Mouse (Mus musculus): Measurements from ENCODE around the gene Spink4.
A peak's percentile ranks its signal among the peaks of the same experiment; 100 is the strongest.

The Spink4 gene

DNA sequence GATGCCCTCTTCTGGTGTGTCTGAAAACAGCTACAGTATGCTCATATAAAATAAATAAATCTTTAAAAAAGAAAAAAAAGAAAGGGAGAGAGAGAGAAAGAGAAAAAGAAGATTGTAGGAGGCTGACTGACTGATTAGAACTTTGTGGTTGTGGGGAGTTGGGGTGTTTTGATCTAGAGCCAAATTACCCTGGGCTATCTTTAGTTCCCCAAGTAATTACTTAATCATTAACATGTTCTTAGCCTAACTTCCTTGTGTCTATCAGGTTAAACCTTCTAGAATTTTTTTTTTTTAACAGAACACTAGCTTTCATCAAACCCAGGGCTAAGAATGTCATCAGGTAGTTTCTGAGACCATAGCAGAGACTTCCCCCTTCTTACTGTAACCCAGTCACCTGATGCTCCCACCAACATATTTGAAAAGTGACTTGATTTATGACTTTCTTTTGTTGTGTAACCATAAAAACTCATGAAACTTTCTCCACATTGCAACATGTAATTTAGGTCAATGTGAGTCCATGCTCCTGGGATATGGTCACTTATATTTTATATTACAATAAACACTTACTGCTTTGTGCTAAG is 5.5 kb upstream of the Spink4 start:
- Histone ChIP-seq H3K27me3 (ENCODE audit: insufficient read depth, low read length) (no peaks in the 10 kb centered on the region), H3K36me3 (ENCODE audit: insufficient read depth, low read length) (no peaks in the 10 kb centered on the region), H3K4me3 (replicated peaks; ENCODE audit: low read length) (no peak overlapping the region), H3K4me1 (replicated peaks; ENCODE audit: low read depth, low read length) (peaks cover 21% of the 10 kb centered on the region), H3K9me3 (ENCODE audit: low read length) (no peaks in the 10 kb centered on the region)
- no peak for TF ChIP-seq POU5F1 (IDR thresholded peaks at IDR 0.05; ENCODE audit: borderline replicate concordance, low read length)
- no peak for TF ChIP-seq NANOG (IDR thresholded peaks at IDR 0.05; ENCODE audit: borderline replicate concordance, low read length)
- no peak for TF ChIP-seq CTCF (conservative IDR thresholded peaks at IDR 0.05; ENCODE audit: low read length)

DNA sequence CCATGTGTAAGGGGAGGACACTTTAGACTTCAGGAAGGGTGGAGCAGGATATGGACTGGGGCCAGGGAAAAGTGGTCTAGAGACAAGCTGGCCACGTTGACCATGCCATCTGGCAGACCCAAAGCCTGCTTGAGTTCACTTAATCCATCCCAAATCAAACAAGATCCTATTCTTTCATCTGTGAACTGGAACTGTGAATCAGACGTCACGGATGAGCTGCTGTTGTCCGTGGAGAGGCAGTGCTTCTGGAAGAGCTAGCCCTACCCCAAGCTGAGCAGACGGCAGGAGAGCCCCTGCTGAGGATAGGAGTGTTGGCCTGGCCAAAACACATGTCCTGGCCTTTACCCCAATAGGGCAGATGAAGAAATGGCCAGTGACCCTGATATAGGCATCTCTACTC is 3.9 kb upstream of the Spink4 start:
- Histone ChIP-seq H3K9me3 (ENCODE audit: low read length) (no peaks in the 10 kb centered on the region), H3K4me1 (replicated peaks; ENCODE audit: low read depth, low read length) (peaks cover 9% of the 10 kb centered on the region), H3K27me3 (ENCODE audit: insufficient read depth, low read length) (no peaks in the 10 kb centered on the region), H3K4me3 (replicated peaks; ENCODE audit: low read length) (no peak overlapping the region), H3K36me3 (ENCODE audit: insufficient read depth, low read length) (no peaks in the 10 kb centered on the region)
- no peak for TF ChIP-seq CTCF (conservative IDR thresholded peaks at IDR 0.05; ENCODE audit: low read length)
- TF ChIP-seq NANOG (IDR thresholded peaks at IDR 0.05; ENCODE audit: borderline replicate concordance, low read length) = no peak
- no peak for TF ChIP-seq POU5F1 (IDR thresholded peaks at IDR 0.05; ENCODE audit: borderline replicate concordance, low read length)

DNA sequence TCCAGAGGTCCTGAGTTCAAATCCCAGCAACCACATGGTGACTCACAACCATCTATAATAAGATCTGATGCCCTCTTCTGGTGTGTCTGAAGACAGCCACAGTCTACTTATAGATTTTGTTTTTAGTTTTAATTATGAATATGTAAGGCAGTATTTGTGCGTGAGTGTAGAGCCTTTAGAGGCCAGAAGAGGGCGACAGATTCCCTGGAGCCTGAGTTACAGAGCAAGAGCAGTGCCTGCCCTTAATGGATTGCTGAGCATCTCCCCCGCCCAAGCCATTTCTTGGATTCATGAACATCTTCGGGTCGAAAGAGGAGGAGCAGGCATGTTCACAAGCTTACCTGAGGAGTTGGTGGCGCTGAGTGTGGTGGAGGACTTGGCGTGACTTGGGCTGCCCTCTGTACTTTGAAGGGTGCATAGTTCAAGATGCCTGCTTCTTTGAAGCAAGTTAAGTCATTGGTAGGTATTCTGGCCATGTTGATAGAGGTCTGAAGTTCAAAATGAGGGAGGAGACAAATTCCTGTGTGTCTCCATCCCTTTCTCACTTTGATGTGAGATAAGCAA is 3.2 kb upstream of the Spink4 start:
- H3K36me3 ChIP-seq (ENCODE audit: insufficient read depth, low read length) = no peaks in the 10 kb centered on the region
- H3K27me3 ChIP-seq (ENCODE audit: insufficient read depth, low read length) = no peaks in the 10 kb centered on the region
- peaks cover 7% of the 10 kb centered on the region; the same call in 1 of the 2 replicates for H3K4me1 ChIP-seq (replicated peaks; ENCODE audit: low read depth, low read length)
- H3K9me3 ChIP-seq (ENCODE audit: low read length) = no peaks in the 10 kb centered on the region
- no peak overlapping the region for H3K4me3 ChIP-seq (replicated peaks; ENCODE audit: low read length)
- no peak for TF ChIP-seq NANOG (IDR thresholded peaks at IDR 0.05; ENCODE audit: borderline replicate concordance, low read length)
- peak; percentile 78 for TF ChIP-seq CTCF (conservative IDR thresholded peaks at IDR 0.05; ENCODE audit: low read length)
- no peak for TF ChIP-seq POU5F1 (IDR thresholded peaks at IDR 0.05; ENCODE audit: borderline replicate concordance, low read length)

DNA sequence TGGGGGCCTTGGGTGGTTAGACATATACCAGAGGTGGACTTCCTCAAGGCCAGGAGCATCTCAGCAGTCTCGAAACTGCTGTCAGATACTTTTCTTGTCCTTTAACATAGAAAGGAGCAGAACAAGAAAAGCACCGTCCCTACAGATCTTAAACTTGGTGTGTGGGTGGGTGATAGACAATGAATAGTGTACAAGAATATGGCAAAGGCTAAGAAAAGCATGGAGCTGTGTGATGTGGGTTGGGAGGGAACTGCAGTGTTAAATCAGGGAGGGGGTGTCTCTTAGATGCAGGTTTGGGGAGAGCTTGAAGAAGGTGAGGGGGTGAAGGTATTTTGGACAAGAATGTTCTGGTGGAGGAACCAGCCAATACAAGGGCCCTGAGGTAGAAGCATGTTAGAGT is 724 bp downstream of the Spink4 start:
- TF ChIP-seq POU5F1 (IDR thresholded peaks at IDR 0.05; ENCODE audit: borderline replicate concordance, low read length) (no peak), NANOG (IDR thresholded peaks at IDR 0.05; ENCODE audit: borderline replicate concordance, low read length) (no peak), CTCF (conservative IDR thresholded peaks at IDR 0.05; ENCODE audit: low read length) (no peak)

DNA sequence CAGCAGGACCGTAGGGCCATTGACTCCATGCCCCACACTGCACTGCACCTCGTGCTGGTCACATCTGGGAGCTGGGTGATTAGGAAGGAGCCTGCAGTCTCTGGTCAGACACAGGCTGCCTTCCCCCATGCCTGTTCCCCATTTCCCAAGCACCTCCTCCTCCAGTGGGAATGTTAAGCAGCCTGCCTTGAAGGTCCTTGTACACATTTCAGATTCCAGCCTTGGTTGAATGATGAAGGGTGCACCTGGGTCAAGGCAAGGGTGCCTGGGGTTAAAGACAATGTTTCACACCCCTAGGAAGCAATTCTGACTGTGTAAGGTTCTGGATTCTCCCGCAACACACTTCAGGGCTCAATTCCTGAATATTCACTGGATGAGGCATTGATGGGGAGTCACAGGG is 1.4 kb downstream of the Spink4 start:
- no peaks in the 10 kb centered on the region for H3K36me3 ChIP-seq (ENCODE audit: insufficient read depth, low read length)
- H3K9me3 ChIP-seq (ENCODE audit: low read length) = no peaks in the 10 kb centered on the region
- peaks cover 19% of the 10 kb centered on the region for H3K4me1 ChIP-seq (replicated peaks; ENCODE audit: low read depth, low read length)
- TF ChIP-seq CTCF (conservative IDR thresholded peaks at IDR 0.05; ENCODE audit: low read length) (no peak), POU5F1 (IDR thresholded peaks at IDR 0.05; ENCODE audit: borderline replicate concordance, low read length) (no peak), NANOG (IDR thresholded peaks at IDR 0.05; ENCODE audit: borderline replicate concordance, low read length) (no peak)
- H3K4me3 ChIP-seq (replicated peaks; ENCODE audit: low read length) = no peak overlapping the region
- H3K27me3 ChIP-seq (ENCODE audit: insufficient read depth, low read length) = no peaks in the 10 kb centered on the region

More for the DNA sequence above, 724 bp downstream of the Spink4 start:
- Histone ChIP-seq H3K36me3 (ENCODE audit: insufficient read depth, low read length) (no peaks in the 10 kb centered on the region), H3K4me3 (replicated peaks; ENCODE audit: low read length) (no peak overlapping the region), H3K27me3 (ENCODE audit: insufficient read depth, low read length) (no peaks in the 10 kb centered on the region), H3K9me3 (ENCODE audit: low read length) (no peaks in the 10 kb centered on the region), H3K4me1 (replicated peaks; ENCODE audit: low read depth, low read length) (peaks cover 21% of the 10 kb centered on the region)

DNA sequence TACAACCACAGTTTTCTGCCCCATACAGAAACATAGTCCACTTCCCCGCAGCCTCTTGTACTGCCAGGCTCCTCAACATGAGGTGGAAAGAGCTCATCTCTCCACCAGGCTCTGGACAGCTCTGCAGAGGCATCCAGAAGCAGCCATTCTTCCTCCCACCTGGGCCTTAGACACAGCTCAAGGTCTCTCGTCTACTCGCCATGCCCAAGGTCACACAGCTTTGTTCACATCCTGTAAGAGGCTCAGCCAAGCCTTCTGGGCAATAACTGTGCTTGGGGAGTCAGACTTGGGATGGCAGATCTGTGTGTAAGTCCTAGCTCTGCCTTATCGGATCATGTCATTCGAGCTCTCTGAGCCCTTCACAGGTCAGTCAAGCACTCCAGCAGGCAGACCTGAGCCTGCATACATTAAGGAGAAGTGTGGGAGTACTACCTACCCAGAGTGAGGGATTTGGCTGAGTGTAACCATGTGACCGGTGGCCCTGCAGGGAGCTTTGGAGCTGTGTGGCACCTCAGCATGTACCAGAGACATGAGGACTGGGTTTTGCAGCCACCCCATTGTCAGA is 3.3 kb downstream of the Spink4 start:
- TF ChIP-seq NANOG (IDR thresholded peaks at IDR 0.05; ENCODE audit: borderline replicate concordance, low read length) (no peak), CTCF (conservative IDR thresholded peaks at IDR 0.05; ENCODE audit: low read length) (no peak), POU5F1 (IDR thresholded peaks at IDR 0.05; ENCODE audit: borderline replicate concordance, low read length) (no peak)
- H3K9me3 ChIP-seq (ENCODE audit: low read length) = no peaks in the 10 kb centered on the region
- no peaks in the 10 kb centered on the region for H3K36me3 ChIP-seq (ENCODE audit: insufficient read depth, low read length)
- peaks cover 19% of the 10 kb centered on the region for H3K4me1 ChIP-seq (replicated peaks; ENCODE audit: low read depth, low read length)
- H3K4me3 ChIP-seq (replicated peaks; ENCODE audit: low read length) = no peak overlapping the region
- peaks cover 3% of the 10 kb centered on the region; the same call in 1 of the 2 replicates for H3K27me3 ChIP-seq (ENCODE audit: insufficient read depth, low read length)

DNA sequence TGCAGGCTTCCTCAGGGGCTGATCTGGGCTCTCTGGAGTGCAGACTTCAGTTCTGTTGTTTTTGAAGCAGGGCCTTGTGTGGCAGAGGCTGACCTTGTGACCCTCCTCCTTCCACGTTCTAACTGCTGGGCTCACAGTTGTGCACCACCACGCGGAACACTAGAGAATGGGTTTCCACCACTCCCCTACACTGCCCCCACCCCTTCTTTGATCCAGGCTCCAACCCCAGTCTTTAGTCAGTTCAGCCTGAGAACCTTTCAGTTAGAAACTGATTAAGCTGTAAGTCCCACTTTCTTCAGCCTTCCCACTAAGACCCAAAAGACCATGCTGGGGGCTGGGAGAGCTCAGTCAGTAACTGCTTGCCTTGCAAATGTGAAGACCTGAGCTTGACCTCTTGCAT is 5.7 kb downstream of the Spink4 start:
- Histone ChIP-seq H3K36me3 (ENCODE audit: insufficient read depth, low read length) (0 out of 2 replicates have a peak, but pooled peaks cover under 1% of the 10 kb centered on the region), H3K4me3 (replicated peaks; ENCODE audit: low read length) (no peak overlapping the region), H3K9me3 (ENCODE audit: low read length) (no peaks in the 10 kb centered on the region), H3K27me3 (ENCODE audit: insufficient read depth, low read length) (peaks cover 3% of the 10 kb centered on the region; the same call in 1 of the 2 replicates), H3K4me1 (replicated peaks; ENCODE audit: low read depth, low read length) (peaks cover 24% of the 10 kb centered on the region)
- TF ChIP-seq CTCF (conservative IDR thresholded peaks at IDR 0.05; ENCODE audit: low read length) (no peak), NANOG (IDR thresholded peaks at IDR 0.05; ENCODE audit: borderline replicate concordance, low read length) (no peak), POU5F1 (IDR thresholded peaks at IDR 0.05; ENCODE audit: borderline replicate concordance, low read length) (no peak)

DNA sequence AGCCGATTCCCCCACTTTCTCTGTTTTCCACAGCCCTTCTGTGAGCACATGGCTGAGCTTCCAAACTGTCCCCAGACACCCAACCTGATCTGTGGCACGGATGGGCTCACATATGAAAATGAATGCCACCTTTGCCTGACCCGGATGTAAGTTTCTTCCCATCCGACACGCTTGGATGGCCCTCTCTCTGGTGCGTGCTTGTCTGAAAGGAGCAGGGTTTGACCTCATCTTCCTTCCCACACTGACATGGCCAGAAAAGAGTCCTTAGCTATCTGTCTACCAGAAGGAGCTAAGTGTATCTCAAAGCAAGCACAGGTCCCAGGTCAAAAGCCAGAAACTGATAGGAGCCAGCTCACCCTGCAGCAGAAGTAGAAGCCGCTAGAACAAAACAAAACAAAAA is 9.2 kb downstream of the Spink4 start:
- H3K9me3 ChIP-seq (ENCODE audit: low read length) = no peaks in the 10 kb centered on the region
- TF ChIP-seq NANOG (IDR thresholded peaks at IDR 0.05; ENCODE audit: borderline replicate concordance, low read length) (no peak), CTCF (conservative IDR thresholded peaks at IDR 0.05; ENCODE audit: low read length) (no peak), POU5F1 (IDR thresholded peaks at IDR 0.05; ENCODE audit: borderline replicate concordance, low read length) (no peak)
- peaks cover 31% of the 10 kb centered on the region for H3K4me1 ChIP-seq (replicated peaks; ENCODE audit: low read depth, low read length)
- peaks cover 30% of the 10 kb centered on the region for H3K36me3 ChIP-seq (ENCODE audit: insufficient read depth, low read length)
- no peak overlapping the region for H3K4me3 ChIP-seq (replicated peaks; ENCODE audit: low read length)
- H3K27me3 ChIP-seq (ENCODE audit: insufficient read depth, low read length) = peaks cover 3% of the 10 kb centered on the region; the same call in 1 of the 2 replicates

Data from E14TG2a.4 (cell line).